In genomic region chr12:35255723-35256401, GRCm38 (mm10) we compare ENCODE assay signal across 20 mouse cellular contexts.
DNase-seq lines count a peak whose midpoint lies in the region; ATAC-seq and TF ChIP-seq lines count a peak whose summit lies in the region.
"Had no signal": no experiment of that assay in that cellular context is flagged by ENCODE, and none has a peak within 500 bp of the region (broad histone marks: within the 10 kb centered on the region; RNA-seq: fewer than 3 reads in every experiment).

No protein-coding gene starts in this region.

- TF ChIP-seq CTCF in lung, embryonic 14.5 days (IDR thresholded peaks at IDR 0.05; ENCODE audit: low read depth), result no peak

- no peak overlapping the region for H3K4me2 ChIP-seq in kidney, embryonic 15.5 days
- H3K4me2 ChIP-seq in lung, embryonic 14.5 days, result no peak overlapping the region
- no peak overlapping the region for H3K4me2 ChIP-seq in embryonic facial prominence, embryonic 12.5 days (replicated peaks)
- H3K4me2 ChIP-seq: hindbrain, embryonic 12.5 days; limb, embryonic 13.5 days; liver, embryonic 13.5 days; midbrain, embryonic 11.5 days had no signal

- H3K27me3 ChIP-seq in kidney, embryonic 15.5 days, result no peaks in the 10 kb centered on the region
- no peaks in the 10 kb centered on the region for H3K27me3 ChIP-seq in lung, embryonic 14.5 days (ENCODE audit: insufficient read depth, low read length)
- no peaks in the 10 kb centered on the region for H3K27me3 ChIP-seq in embryonic facial prominence, embryonic 12.5 days
- H3K27me3 ChIP-seq: hindbrain, embryonic 12.5 days; limb, embryonic 13.5 days; liver, embryonic 13.5 days had no signal

- peak overlapping the region; percentile 48; the same call in 1 of the 2 replicates for H3K27ac ChIP-seq in kidney, embryonic 15.5 days
- H3K27ac ChIP-seq in lung, embryonic 14.5 days (ENCODE audit: low read depth), result peak overlapping the region; percentile 0; the same call in 1 of the 2 replicates
- 0 out of 2 replicates have a peak overlapping the region, but pooled peaks have one; percentile 11 for H3K27ac ChIP-seq in embryonic facial prominence, embryonic 12.5 days
- H3K27ac ChIP-seq: forebrain, embryonic 10.5 days; gastrocnemius, adult 2 months; hindbrain, embryonic 12.5 days; layer of hippocampus, adult 2 months; limb, embryonic 13.5 days; liver, embryonic 13.5 days; macrophage had no signal

- H3K9ac ChIP-seq in kidney, embryonic 15.5 days, result no peak overlapping the region
- H3K9ac ChIP-seq in lung, embryonic 14.5 days, result no peak overlapping the region
- H3K9ac ChIP-seq in embryonic facial prominence, embryonic 12.5 days, result no peak overlapping the region
- H3K9ac ChIP-seq: hindbrain, embryonic 12.5 days; limb, embryonic 13.5 days; liver, embryonic 13.5 days had no signal

- DNase-seq in kidney, postnatal 14 days, result no peak
- DNase-seq in lung, embryonic 14.5 days, result peak; percentile 89
- no peak for DNase-seq in lung, postnatal 25 days (ENCODE audit: low spot score)
- peak; percentile 75 for DNase-seq in Muller cell, postnatal 12 days (ENCODE audit: inconsistent ontology term)
- no peak for DNase-seq in spleen, adult 18-20 months
- no peak for DNase-seq in left cerebral cortex, adult 18-20 months (ENCODE audit: low spot score in 2 of 2)
- DNase-seq: adrenal gland, postnatal 14 days; cerebellum, adult 9-10 months; gastrocnemius, adult 2 months; liver, embryonic 13.5 days; thymus, postnatal 14 days had no signal

- no peak overlapping the region for H3K4me3 ChIP-seq in kidney, embryonic 15.5 days (replicated peaks)
- no peak overlapping the region for H3K4me3 ChIP-seq in lung, embryonic 14.5 days (ENCODE audit: low read depth, low read length)
- no peak overlapping the region for H3K4me3 ChIP-seq in embryonic facial prominence, embryonic 12.5 days
- H3K4me3 ChIP-seq: forebrain, embryonic 10.5 days; gastrocnemius, adult 2 months; hindbrain, embryonic 12.5 days; layer of hippocampus, adult 2 months; limb, embryonic 13.5 days; liver, embryonic 13.5 days had no signal

- 0 out of 2 replicates have a peak, but pooled peaks cover 3% of the 10 kb centered on the region for H3K9me3 ChIP-seq in kidney, embryonic 15.5 days (replicated peaks)
- peaks cover 4% of the 10 kb centered on the region; the same call in 1 of the 2 replicates for H3K9me3 ChIP-seq in lung, embryonic 14.5 days (ENCODE audit: low read depth, low read length)
- H3K9me3 ChIP-seq in embryonic facial prominence, embryonic 12.5 days, result no peaks in the 10 kb centered on the region
- H3K9me3 ChIP-seq: forebrain, embryonic 10.5 days; hindbrain, embryonic 12.5 days; limb, embryonic 13.5 days had no signal

- 64% methylated on average over 2 of the region's 2 CpGs for WGBS in kidney, embryonic 15.5 days
- 54% methylated on average over 2 of the region's 2 CpGs for WGBS in lung, embryonic 14.5 days
- WGBS in embryonic facial prominence, embryonic 12.5 days, result 57% methylated on average over 2 of the region's 2 CpGs

- no peaks in the 10 kb centered on the region for H3K36me3 ChIP-seq in kidney, embryonic 15.5 days
- no peaks in the 10 kb centered on the region for H3K36me3 ChIP-seq in lung, embryonic 14.5 days (ENCODE audit: insufficient read depth)
- no peaks in the 10 kb centered on the region for H3K36me3 ChIP-seq in embryonic facial prominence, embryonic 12.5 days
- H3K36me3 ChIP-seq: forebrain, embryonic 10.5 days; hindbrain, embryonic 12.5 days; limb, embryonic 13.5 days; liver, embryonic 13.5 days had no signal

- H3K4me1 ChIP-seq in kidney, embryonic 15.5 days, result no peaks in the 10 kb centered on the region
- H3K4me1 ChIP-seq in lung, embryonic 14.5 days (ENCODE audit: insufficient read depth), result no peaks in the 10 kb centered on the region
- peaks cover 5% of the 10 kb centered on the region; the same call in 1 of the 2 replicates for H3K4me1 ChIP-seq in embryonic facial prominence, embryonic 12.5 days
- H3K4me1 ChIP-seq: forebrain, embryonic 10.5 days; hindbrain, embryonic 12.5 days; limb, embryonic 13.5 days; liver, embryonic 13.5 days had no signal

- ATAC-seq in kidney, embryonic 15.5 days (replicated peaks; ENCODE audit: low FRiP score), result no peak
- peak; percentile 82 for ATAC-seq in lung, embryonic 14.5 days (ENCODE audit: insufficient read depth)
- ATAC-seq in embryonic facial prominence, embryonic 12.5 days (ENCODE audit: insufficient number of reproducible peaks, insufficient read depth, low FRiP score, low TSS enrichment), result no peak
- ATAC-seq: intestine, postnatal 0 days had no signal

Comparison
In these comparisons a context has a peak if more than half of its experiments do, and no peak if none do; other contexts are left out.
1. DNase-seq: peak in lung, embryonic 14.5 days (single experiment) and Muller cell, postnatal 12 days (single experiment); none in kidney, postnatal 14 days (single experiment), lung, postnatal 25 days (single experiment), spleen, adult 18-20 months (0 of 2) and left cerebral cortex, adult 18-20 months (0 of 2).
2. Peak in every context shown above with its lines, with median percentiles within 50 percentile points of each other: H3K27ac ChIP-seq.